ENCODE assay signal across 30 mouse cellular contexts in the genomic region with DNA sequence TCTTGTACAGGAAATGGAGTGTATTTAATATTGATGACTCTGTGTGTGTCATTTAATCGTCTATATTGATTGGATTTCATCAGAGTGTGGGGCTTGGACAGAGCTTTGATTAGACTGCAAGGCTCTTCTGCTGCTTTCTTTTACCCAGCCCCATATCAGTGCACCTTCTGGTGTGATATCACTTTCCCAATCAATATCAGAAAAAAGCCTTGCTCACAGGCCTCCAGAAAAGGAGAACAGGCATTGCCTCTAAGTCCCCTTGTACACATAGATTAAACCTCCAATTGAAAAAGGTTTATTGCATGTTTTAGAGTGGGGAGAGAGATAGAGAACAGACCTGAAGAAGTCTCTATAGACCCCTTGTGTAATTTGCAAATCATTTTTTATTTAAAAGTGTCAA.
"Had no signal": no experiment of that assay in that cellular context is flagged by ENCODE, and none has a peak within 500 bp of the region (broad histone marks: within the 10 kb centered on the region; RNA-seq: fewer than 3 reads in every experiment).

No protein-coding gene starts in this region.

- H3K4me2 ChIP-seq: limb, embryonic 12.5 days; limb, embryonic 13.5 days; limb, embryonic 15.5 days; liver, embryonic 11.5 days; liver, embryonic 12.5 days; liver, embryonic 13.5 days; liver, embryonic 15.5 days; lung, embryonic 14.5 days; lung, embryonic 15.5 days; midbrain, embryonic 11.5 days; midbrain, embryonic 13.5 days; midbrain, embryonic 15.5 days had no signal

- DNase-seq: left cerebral cortex, postnatal 4 days; liver; liver, embryonic 13.5 days; liver, postnatal 0 days; lung, adult 18-20 months; lung, adult 2 months; lung, embryonic 14.5 days; lung, postnatal 10 days; lung, postnatal 14 days; lung, postnatal 36 days; lung, postnatal 4 days; midbrain, embryonic 14.5 days had no signal

- H3K4me3 ChIP-seq: left cerebral cortex, adult 2 months; limb, embryonic 10.5 days; limb, embryonic 12.5 days; limb, embryonic 13.5 days; limb, embryonic 15.5 days; liver, embryonic 12.5 days; liver, embryonic 13.5 days; liver, embryonic 15.5 days; lung, embryonic 15.5 days; megakaryocyte, embryonic 14.5 days; midbrain, embryonic 13.5 days; midbrain, embryonic 15.5 days; myocyte had no signal

- H3K9me3 ChIP-seq: limb, embryonic 10.5 days; limb, embryonic 12.5 days; limb, embryonic 13.5 days; limb, embryonic 15.5 days; liver, embryonic 12.5 days; liver, embryonic 13.5 days; liver, embryonic 15.5 days; lung, embryonic 15.5 days; megakaryocyte, embryonic 14.5 days; midbrain, embryonic 13.5 days; midbrain, embryonic 15.5 days had no signal

- ATAC-seq: liver, embryonic 12.5 days; liver, postnatal 0 days; lung, postnatal 0 days; midbrain, embryonic 13.5 days; midbrain, embryonic 15.5 days; midbrain, embryonic 16.5 days had no signal

- H3K9ac ChIP-seq: limb, embryonic 12.5 days; limb, embryonic 13.5 days; limb, embryonic 15.5 days; liver, embryonic 12.5 days; liver, embryonic 13.5 days; liver, embryonic 14.5 days; liver, embryonic 15.5 days; liver, postnatal 0 days; lung, embryonic 14.5 days; lung, embryonic 15.5 days; midbrain, embryonic 13.5 days; midbrain, embryonic 15.5 days had no signal

- H3K27me3 ChIP-seq: limb, embryonic 12.5 days; limb, embryonic 13.5 days; limb, embryonic 15.5 days; liver, embryonic 12.5 days; liver, embryonic 13.5 days; liver, embryonic 15.5 days; lung, embryonic 15.5 days; megakaryocyte, embryonic 14.5 days; midbrain, embryonic 13.5 days; midbrain, embryonic 15.5 days had no signal

- H3K36me3 ChIP-seq: limb, embryonic 10.5 days; limb, embryonic 12.5 days; limb, embryonic 13.5 days; limb, embryonic 15.5 days; liver, embryonic 12.5 days; liver, embryonic 13.5 days; liver, embryonic 15.5 days; lung, embryonic 15.5 days; midbrain, embryonic 13.5 days; midbrain, embryonic 15.5 days had no signal

- H3K4me1 ChIP-seq: limb, embryonic 12.5 days; limb, embryonic 13.5 days; limb, embryonic 15.5 days; liver, embryonic 12.5 days; liver, embryonic 13.5 days; liver, embryonic 15.5 days; lung, embryonic 15.5 days; midbrain, embryonic 13.5 days; midbrain, embryonic 15.5 days had no signal

- H3K27ac ChIP-seq: left cerebral cortex, adult 2 months; limb, embryonic 10.5 days; limb, embryonic 12.5 days; limb, embryonic 13.5 days; limb, embryonic 15.5 days; liver, embryonic 12.5 days; liver, embryonic 13.5 days; liver, embryonic 14.5 days; liver, embryonic 15.5 days; lung, embryonic 15.5 days; macrophage; midbrain, embryonic 13.5 days; midbrain, embryonic 15.5 days had no signal
